Mouse (Mus musculus) frontal cortex, adult (tissue): ENCODE results near the gene Arhgap8.
A peak's percentile ranks its signal among the peaks of the same experiment; 100 is the strongest.

ENCODE experiments used
- ATAC-seq: cut with Nextera tagmentation; 2 replicates; pipeline ENCODE4 v1.9.2; 2017; ENCODE audit warnings: mild to moderate bottlenecking, moderate library complexity, mixed read lengths; ENCODE audit not compliant: low TSS enrichment

The Arhgap8 gene

GRCm38 (mm10) chr15:84719791-84720190, at the start of gene Arhgap8:
TSS of gene Arhgap8 (plus strand) at chr15:84720052.
- ATAC-seq = no peak

- ATAC-seq = no peak
These were observed 49.2 kb upstream of the Arhgap8 start for GRCm38 (mm10) chr15:84670657-84671055.

GRCm38 (mm10) chr15:84671401-84672307, 48.2 kb upstream of the Arhgap8 start:
- peak; percentile 31; the same call in 1 of the 2 replicates for ATAC-seq

- no peak for ATAC-seq
These were observed 47.6 kb upstream of the Arhgap8 start for GRCm38 (mm10) chr15:84672308-84672615.

- ATAC-seq = no peak
These were observed 47.2 kb upstream of the Arhgap8 start for GRCm38 (mm10) chr15:84672616-84673015.

GRCm38 (mm10) chr15:84674329-84675067, 45.4 kb upstream of the Arhgap8 start:
- no peak for ATAC-seq

GRCm38 (mm10) chr15:84675317-84675716, 44.5 kb upstream of the Arhgap8 start:
- no peak for ATAC-seq

GRCm38 (mm10) chr15:84677943-84678342, 41.9 kb upstream of the Arhgap8 start:
- peak; percentile 86 for ATAC-seq

GRCm38 (mm10) chr15:84679090-84679489, 40.8 kb upstream of the Arhgap8 start:
- ATAC-seq = no peak

- ATAC-seq = no peak
These were observed 40.1 kb upstream of the Arhgap8 start for GRCm38 (mm10) chr15:84679794-84680193.

GRCm38 (mm10) chr15:84680545-84681454, 39.1 kb upstream of the Arhgap8 start:
- ATAC-seq = no peak

- ATAC-seq = no peak
These were observed 38.2 kb upstream of the Arhgap8 start for GRCm38 (mm10) chr15:84681455-84682193.

- no peak for ATAC-seq
These were observed 37.6 kb upstream of the Arhgap8 start for GRCm38 (mm10) chr15:84682206-84682605.

GRCm38 (mm10) chr15:84682821-84683220, 37.0 kb upstream of the Arhgap8 start:
- no peak for ATAC-seq

GRCm38 (mm10) chr15:84684520-84684919, 35.3 kb upstream of the Arhgap8 start:
- ATAC-seq = no peak

GRCm38 (mm10) chr15:84685417-84685816, 34.4 kb upstream of the Arhgap8 start:
- no peak for ATAC-seq

GRCm38 (mm10) chr15:84687904-84688303, 31.9 kb upstream of the Arhgap8 start:
- no peak for ATAC-seq

- no peak for ATAC-seq
These were observed 30.5 kb upstream of the Arhgap8 start for GRCm38 (mm10) chr15:84689356-84689755.

GRCm38 (mm10) chr15:84691513-84691912, 28.3 kb upstream of the Arhgap8 start:
- no peak for ATAC-seq

GRCm38 (mm10) chr15:84692645-84693044, 27.2 kb upstream of the Arhgap8 start:
- ATAC-seq = no peak

GRCm38 (mm10) chr15:84696021-84696420, 23.8 kb upstream of the Arhgap8 start:
- no peak for ATAC-seq
